Mouse (Mus musculus) cerebellum, adult 8-10 months (tissue): Measurements from ENCODE around the gene Sparc.
A peak's percentile ranks its signal among the peaks of the same experiment; 100 is the strongest.

Source experiments
- DNase-seq: peaks from one replicate; pipeline ENCODE4 v3.0.0; 2022

The Sparc gene

GRCm38 (mm10) chr11:55358094-55358783 lies 64.7 kb downstream of the Sparc start:
- DNase-seq, result no peak

GRCm38 (mm10) chr11:55356846-55357245 lies 66.1 kb downstream of the Sparc start:
- peak; percentile 96 for DNase-seq
